Mouse (Mus musculus): Measurements from ENCODE around the gene BC049730. TPM values are rescaled to one million over a fixed set of nuclear protein-coding genes. Genes with fewer than 3 reads are reported as not detected.
"Not testable (repeated sequence)": the region's sequence is repeated elsewhere in the genome, so short reads cannot be mapped to it uniquely, and the experiment has no call there.

BC049730 gene
- not detected in 2 replicates for polyA plus RNA-seq (2015; fragmentation: Nextera tagmentation; extraction: Ambion mirVana)

GRCm38 (mm10) chr7:24708832-24709292, at the start of gene BC049730:
Gene BC049730 (plus strand): TSS chr7:24709242.
- no peaks in the 10 kb centered on the region for H3K36me3 ChIP-seq
- H3K9me3 ChIP-seq, result no peaks in the 10 kb centered on the region
- 93% methylated on average over 14 of the region's 14 CpGs for WGBS
- no peak within 1 kb of the TSS for H3K9ac ChIP-seq
- H3K4me3 ChIP-seq, result no peak within 1 kb of the TSS
- H3K4me1 ChIP-seq, result no peaks in the 10 kb centered on the region
- no peaks in the 10 kb centered on the region for H3K27me3 ChIP-seq
- H3K4me2 ChIP-seq, result no peak within 1 kb of the TSS
- H3K27ac ChIP-seq, result no peak within 1 kb of the TSS
- no peak for ATAC-seq (ENCODE audit: insufficient number of reproducible peaks, low FRiP score, low TSS enrichment, low read depth)

- no peak overlapping the region for H3K4me3 ChIP-seq
- no peak for ATAC-seq (ENCODE audit: insufficient number of reproducible peaks, low FRiP score, low TSS enrichment, low read depth)
- no peaks in the 10 kb centered on the region for H3K27me3 ChIP-seq
- H3K9me3 ChIP-seq, result no peaks in the 10 kb centered on the region
- H3K27ac ChIP-seq, result no peak overlapping the region
- no peaks in the 10 kb centered on the region for H3K36me3 ChIP-seq
- H3K4me2 ChIP-seq, result no peak overlapping the region
- H3K9ac ChIP-seq, result no peak overlapping the region
- WGBS, result 46% methylated on average over 12 of the region's 12 CpGs
- 0 out of 2 replicates have a peak, but pooled peaks cover 4% of the 10 kb centered on the region for H3K4me1 ChIP-seq
These were observed 49.2 kb upstream of the BC049730 start for GRCm38 (mm10) chr7:24659737-24660357.

- no peak for ATAC-seq (ENCODE audit: insufficient number of reproducible peaks, low FRiP score, low TSS enrichment, low read depth)
- 61% methylated on average over 17 of the region's 17 CpGs for WGBS
- no peaks in the 10 kb centered on the region for H3K36me3 ChIP-seq
- H3K27me3 ChIP-seq, result no peaks in the 10 kb centered on the region
- H3K4me3 ChIP-seq, result no peak overlapping the region
- 0 out of 2 replicates have a peak, but pooled peaks cover 4% of the 10 kb centered on the region for H3K4me1 ChIP-seq
- no peak overlapping the region for H3K27ac ChIP-seq
- no peak overlapping the region for H3K9ac ChIP-seq
- H3K4me2 ChIP-seq, result no peak overlapping the region
- no peaks in the 10 kb centered on the region for H3K9me3 ChIP-seq
These were observed 47.7 kb upstream of the BC049730 start for GRCm38 (mm10) chr7:24661118-24661904.

GRCm38 (mm10) chr7:24662575-24662974, 46.5 kb upstream of the BC049730 start:
- H3K27me3 ChIP-seq, result no peaks in the 10 kb centered on the region
- no peak overlapping the region for H3K27ac ChIP-seq
- H3K4me1 ChIP-seq, result 0 out of 2 replicates have a peak, but pooled peaks cover 4% of the 10 kb centered on the region
- H3K4me2 ChIP-seq, result no peak overlapping the region
- no peak overlapping the region for H3K9ac ChIP-seq
- no peaks in the 10 kb centered on the region for H3K9me3 ChIP-seq
- no peak overlapping the region for H3K4me3 ChIP-seq
- no peaks in the 10 kb centered on the region for H3K36me3 ChIP-seq
- ATAC-seq (ENCODE audit: insufficient number of reproducible peaks, low FRiP score, low TSS enrichment, low read depth), result no peak
- 13% methylated on average over 8 of the region's 8 CpGs for WGBS

GRCm38 (mm10) chr7:24664301-24664700, 44.7 kb upstream of the BC049730 start:
- Histone ChIP-seq H3K9ac (no peak overlapping the region), H3K4me1 (0 out of 2 replicates have a peak, but pooled peaks cover 4% of the 10 kb centered on the region), H3K4me2 (no peak overlapping the region), H3K27ac (no peak overlapping the region), H3K27me3 (no peaks in the 10 kb centered on the region), H3K36me3 (no peaks in the 10 kb centered on the region), H3K9me3 (no peaks in the 10 kb centered on the region), H3K4me3 (no peak overlapping the region)
- WGBS, result 33% methylated on average over 8 of the region's 8 CpGs
- no peak for ATAC-seq (ENCODE audit: insufficient number of reproducible peaks, low FRiP score, low TSS enrichment, low read depth)

GRCm38 (mm10) chr7:24664959-24665358, 44.1 kb upstream of the BC049730 start:
- Histone ChIP-seq H3K36me3 (no peaks in the 10 kb centered on the region), H3K4me1 (0 out of 2 replicates have a peak, but pooled peaks cover 2% of the 10 kb centered on the region), H3K27me3 (no peaks in the 10 kb centered on the region), H3K9me3 (no peaks in the 10 kb centered on the region), H3K27ac (no peak overlapping the region), H3K4me2 (no peak overlapping the region), H3K9ac (no peak overlapping the region), H3K4me3 (no peak overlapping the region)
- WGBS, result 80% methylated on average over 9 of the region's 9 CpGs
- ATAC-seq (ENCODE audit: insufficient number of reproducible peaks, low FRiP score, low TSS enrichment, low read depth), result no peak

- Histone ChIP-seq H3K4me2 (no peak overlapping the region), H3K27me3 (no peaks in the 10 kb centered on the region), H3K9me3 (no peaks in the 10 kb centered on the region), H3K4me3 (no peak overlapping the region), H3K27ac (no peak overlapping the region), H3K4me1 (no peaks in the 10 kb centered on the region), H3K9ac (no peak overlapping the region), H3K36me3 (no peaks in the 10 kb centered on the region)
- ATAC-seq (ENCODE audit: insufficient number of reproducible peaks, low FRiP score, low TSS enrichment, low read depth), result no peak
- 88% methylated on average over 23 of the region's 23 CpGs for WGBS
These were observed 37.0 kb upstream of the BC049730 start for GRCm38 (mm10) chr7:24671944-24672439.

GRCm38 (mm10) chr7:24676575-24676974, 32.5 kb upstream of the BC049730 start, which contains the start of gene Tex101:
Gene Tex101 (minus strand): TSS chr7:24676675.
- H3K27ac ChIP-seq, result no peak within 1 kb of the TSS
- no peaks in the 10 kb centered on the region for H3K4me1 ChIP-seq
- H3K4me2 ChIP-seq, result no peak within 1 kb of the TSS
- no peaks in the 10 kb centered on the region for H3K36me3 ChIP-seq
- H3K27me3 ChIP-seq, result no peaks in the 10 kb centered on the region
- H3K9me3 ChIP-seq, result no peaks in the 10 kb centered on the region
- WGBS, result 86% methylated on average over 9 of the region's 9 CpGs
- H3K4me3 ChIP-seq, result no peak within 1 kb of the TSS
- no peak within 1 kb of the TSS for H3K9ac ChIP-seq
- ATAC-seq (ENCODE audit: insufficient number of reproducible peaks, low FRiP score, low TSS enrichment, low read depth), result no peak

- H3K9ac ChIP-seq; H3K4me1 ChIP-seq; H3K4me2 ChIP-seq; H3K9me3 ChIP-seq; H3K27me3 ChIP-seq; H3K27ac ChIP-seq; H3K4me3 ChIP-seq; ATAC-seq (ENCODE audit: insufficient number of reproducible peaks, low FRiP score, low TSS enrichment, low read depth); H3K36me3 ChIP-seq: not testable (repeated sequence)
- 74% methylated on average over 7 of the region's 7 CpGs for WGBS
These were observed 24.9 kb upstream of the BC049730 start for GRCm38 (mm10) chr7:24684121-24684520.

GRCm38 (mm10) chr7:24687519-24687918, 21.5 kb upstream of the BC049730 start:
- H3K4me2 ChIP-seq; H3K27ac ChIP-seq; H3K4me3 ChIP-seq; ATAC-seq (ENCODE audit: insufficient number of reproducible peaks, low FRiP score, low TSS enrichment, low read depth); H3K9me3 ChIP-seq; H3K27me3 ChIP-seq; H3K9ac ChIP-seq; H3K4me1 ChIP-seq; H3K36me3 ChIP-seq: not testable (repeated sequence)
- WGBS, result 88% methylated on average over 10 of the region's 10 CpGs

- not testable (repeated sequence) for H3K4me2 ChIP-seq; H3K9me3 ChIP-seq; H3K36me3 ChIP-seq; H3K4me3 ChIP-seq; ATAC-seq (ENCODE audit: insufficient number of reproducible peaks, low FRiP score, low TSS enrichment, low read depth); H3K4me1 ChIP-seq; H3K27ac ChIP-seq; H3K27me3 ChIP-seq; H3K9ac ChIP-seq
- WGBS, result 69% methylated on average over 3 of the region's 3 CpGs
These were observed 16.3 kb upstream of the BC049730 start for GRCm38 (mm10) chr7:24692693-24693092.

GRCm38 (mm10) chr7:24697891-24698290, 11.2 kb upstream of the BC049730 start:
- ATAC-seq (ENCODE audit: insufficient number of reproducible peaks, low FRiP score, low TSS enrichment, low read depth); H3K36me3 ChIP-seq; H3K9me3 ChIP-seq; H3K27ac ChIP-seq; H3K4me2 ChIP-seq; H3K9ac ChIP-seq; H3K4me3 ChIP-seq; H3K4me1 ChIP-seq; H3K27me3 ChIP-seq: not testable (repeated sequence)
- 85% methylated on average over 4 of the region's 4 CpGs for whole genome bisulfite sequencing

All from limb, embryonic 15.5 days (tissue).